Mouse (Mus musculus) heart, postnatal 25 days (tissue): ENCODE results near the gene Tmem132a. TPM values are rescaled to one million over a fixed set of nuclear protein-coding genes. Genes with fewer than 3 reads are reported as not detected.

Source experiments
- DNase-seq: peaks from one replicate; pipeline ENCODE4 v3.0.0; 2022; ENCODE audit warnings: low spot score
- intact Hi-C: fragments of 180-260 bp; cut with DNase I; formaldehyde crosslinking; loops from one replicate; pipeline ENCODE4 v1.15.1; 2025
- total RNA-seq, 2 experiments: library from RNA; stranded (reverse); gene quantifications; 2 replicates each; pipeline ENCODE4 v1.2.3; 2021

The Tmem132a gene
- total RNA-seq, 2 experiments from 2014 or later: 15.6 to 17.9 TPM

- intact Hi-C loops: no loop called here
- DNase-seq: no peak
These were observed 61.1 kb downstream of the Tmem132a start for GRCm38 (mm10) chr19:10808524-10809233.

Other genes with a start within 250 kb of the Tmem132a start
- gene Vwce, start 235.7 kb downstream of the Tmem132a start, total RNA-seq: not detected
- not detected for gene Pga5, start 191.9 kb downstream of the Tmem132a start, total RNA-seq
- 10 to 100 TPM; 21.1 to 21.8 TPM for gene Vps37c, start 181.2 kb downstream of the Tmem132a start, total RNA-seq
- under 1 TPM; 0.34 to 0.48 TPM for gene Cd5, start 130.9 kb downstream of the Tmem132a start, total RNA-seq
- gene Cd6, start 39.9 kb downstream of the Tmem132a start, total RNA-seq: under 1 TPM; 0.16 to 0.36 TPM
- 1 to 10 TPM; 2.1 to 2.2 TPM for gene Slc15a3, start 30.2 kb downstream of the Tmem132a start, total RNA-seq
- 10 to 100 TPM; 82.8 to 87.8 TPM for gene Tmem109, start 12.1 kb upstream of the Tmem132a start, total RNA-seq
- gene Prpf19, start 25.3 kb upstream of the Tmem132a start, total RNA-seq: 100 to 1,000 TPM; 213 to 229 TPM
- gene Zp1, start 50.7 kb upstream of the Tmem132a start, total RNA-seq: not detected
- under 1 TPM in 1 of 2 experiments, not detected in 1; 0.08 TPM for gene Ptgdr2, start 67.2 kb upstream of the Tmem132a start, total RNA-seq
- gene Ccdc86, start 79.3 kb upstream of the Tmem132a start, total RNA-seq: 1 to 10 TPM; 5.7 to 6.2 TPM
- gene Ms4a10, start 104.7 kb upstream of the Tmem132a start, total RNA-seq: not detected
- gene Ms4a15, start 123.3 kb upstream of the Tmem132a start, total RNA-seq: not detected
- gene Ms4a18, start 148.1 kb upstream of the Tmem132a start, total RNA-seq: not detected
- gene Ms4a8a, start 211.2 kb upstream of the Tmem132a start, total RNA-seq: 1 to 10 TPM; 1.2 to 1.8 TPM